Mouse (Mus musculus): ENCODE data around the gene Nkd1.

Gene Nkd1

DNA sequence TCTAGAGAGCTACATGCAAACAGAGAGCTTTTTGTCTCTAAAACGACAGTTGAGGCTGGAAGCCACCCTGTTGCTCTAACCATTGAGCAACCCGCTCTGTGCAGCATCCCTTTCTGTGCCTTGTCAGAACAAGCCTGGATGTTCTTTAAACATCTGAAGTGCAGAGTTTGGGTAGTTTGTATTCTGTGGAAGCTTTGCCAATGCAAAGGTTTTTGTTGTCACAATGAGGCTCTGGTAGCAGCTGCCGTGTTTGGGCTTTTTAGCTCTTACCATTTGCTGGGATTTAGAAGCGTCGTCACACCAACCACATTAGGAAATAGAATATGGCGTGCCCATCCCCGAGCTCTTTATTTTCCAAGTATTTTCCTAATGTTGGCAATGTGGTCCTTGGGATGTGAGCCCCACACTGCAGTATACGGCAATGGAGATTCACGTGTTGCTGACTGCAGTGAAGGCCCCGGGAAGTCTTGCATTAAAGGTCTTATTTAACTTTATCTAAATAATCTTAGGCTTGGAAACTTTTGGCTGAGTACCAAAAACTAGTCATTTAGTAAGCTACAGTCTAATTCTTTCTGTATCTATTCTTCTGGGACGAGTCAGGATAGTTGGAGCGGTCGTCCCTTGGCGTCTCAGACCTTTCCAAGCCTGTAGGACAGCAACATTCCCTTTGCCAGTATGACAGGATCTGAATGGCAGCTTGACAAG, 51.9 kb downstream of the Nkd1 start:
- no peak for DNase-seq (ENCODE audit: low read depth in 2 of 2, low spot score in 2 of 2)

DNA sequence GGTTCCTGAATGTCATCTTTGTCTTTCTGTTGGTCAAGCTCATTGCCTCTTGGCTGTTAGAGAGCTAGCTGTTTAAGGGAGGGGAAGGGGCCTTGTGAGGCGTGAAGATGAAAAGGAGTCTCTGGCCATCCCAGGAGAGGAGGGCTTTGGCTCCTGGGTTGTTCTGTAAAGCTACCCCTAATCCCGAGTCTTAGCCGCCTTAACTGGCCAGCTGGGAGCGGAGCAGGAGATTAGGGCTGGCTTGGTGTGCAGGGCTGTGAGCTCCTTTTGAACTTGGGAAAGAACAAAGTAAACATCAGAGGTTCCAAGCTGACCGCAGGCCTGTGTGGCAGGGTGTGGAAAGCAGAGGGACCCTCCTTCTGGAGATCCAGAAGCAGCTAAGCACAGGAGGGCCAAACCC, 53.8 kb downstream of the Nkd1 start:
- no peak for DNase-seq (ENCODE audit: low read depth in 2 of 2, low spot score in 2 of 2)

DNA sequence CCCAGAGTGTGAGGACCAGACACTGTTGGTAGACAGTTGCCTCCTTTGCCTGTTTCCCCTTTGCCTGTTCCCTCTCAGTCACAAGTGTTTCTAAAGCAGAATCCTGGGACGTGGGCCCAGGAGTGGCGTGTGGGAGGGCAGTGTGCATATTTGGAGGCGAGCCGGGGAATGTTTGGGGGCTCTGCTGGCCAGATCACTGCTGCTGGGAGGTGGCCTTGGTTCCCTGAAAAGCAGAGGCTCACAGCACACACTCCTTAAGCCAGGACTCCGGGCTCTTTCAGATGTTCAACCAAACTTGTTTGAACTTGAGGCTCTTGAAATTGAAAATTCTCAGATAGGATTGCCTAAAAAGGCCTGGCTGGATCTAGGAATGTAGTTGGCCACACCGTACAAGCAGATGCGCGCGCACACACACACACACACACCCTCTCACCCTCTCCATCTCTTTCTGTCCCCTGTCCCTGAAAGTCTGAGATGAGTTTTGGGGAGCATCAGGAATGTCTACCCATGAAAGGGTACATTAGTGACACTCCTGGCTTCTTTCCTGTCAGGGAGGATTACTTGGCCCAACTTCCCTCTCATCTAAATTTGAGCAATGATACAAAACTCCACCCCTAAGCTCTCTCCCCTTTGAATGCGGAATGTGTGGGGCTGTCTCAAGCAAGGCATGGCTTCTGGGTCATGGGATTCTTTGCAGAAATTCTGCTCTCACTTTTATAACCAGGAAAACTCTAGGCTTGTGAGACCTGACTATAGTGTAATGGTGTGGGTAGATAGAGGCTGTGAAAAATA, 55.4 kb downstream of the Nkd1 start:
- DNase-seq (ENCODE audit: low read depth in 2 of 2, low spot score in 2 of 2): no peak

DNA sequence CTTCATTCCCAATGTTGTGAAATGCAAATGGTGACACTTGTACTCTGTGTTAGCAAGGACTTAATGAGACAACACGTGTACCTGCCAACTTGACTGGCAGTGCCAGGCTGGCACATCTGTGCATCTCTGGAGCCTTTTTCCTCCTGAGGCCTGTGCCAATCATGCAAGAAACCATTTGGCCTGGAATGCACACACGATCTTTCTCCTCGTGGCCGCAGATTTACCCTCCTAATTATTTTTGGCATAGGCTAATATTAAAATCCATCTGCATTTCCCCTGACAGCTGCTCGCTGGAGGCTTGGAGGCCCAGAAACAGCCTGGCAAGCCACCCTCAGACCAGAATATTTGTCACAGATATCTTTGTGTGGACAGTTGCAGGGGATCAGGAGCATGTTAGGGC, 56.5 kb downstream of the Nkd1 start:
- DNase-seq (ENCODE audit: low read depth in 2 of 2, low spot score in 2 of 2): no peak

DNA sequence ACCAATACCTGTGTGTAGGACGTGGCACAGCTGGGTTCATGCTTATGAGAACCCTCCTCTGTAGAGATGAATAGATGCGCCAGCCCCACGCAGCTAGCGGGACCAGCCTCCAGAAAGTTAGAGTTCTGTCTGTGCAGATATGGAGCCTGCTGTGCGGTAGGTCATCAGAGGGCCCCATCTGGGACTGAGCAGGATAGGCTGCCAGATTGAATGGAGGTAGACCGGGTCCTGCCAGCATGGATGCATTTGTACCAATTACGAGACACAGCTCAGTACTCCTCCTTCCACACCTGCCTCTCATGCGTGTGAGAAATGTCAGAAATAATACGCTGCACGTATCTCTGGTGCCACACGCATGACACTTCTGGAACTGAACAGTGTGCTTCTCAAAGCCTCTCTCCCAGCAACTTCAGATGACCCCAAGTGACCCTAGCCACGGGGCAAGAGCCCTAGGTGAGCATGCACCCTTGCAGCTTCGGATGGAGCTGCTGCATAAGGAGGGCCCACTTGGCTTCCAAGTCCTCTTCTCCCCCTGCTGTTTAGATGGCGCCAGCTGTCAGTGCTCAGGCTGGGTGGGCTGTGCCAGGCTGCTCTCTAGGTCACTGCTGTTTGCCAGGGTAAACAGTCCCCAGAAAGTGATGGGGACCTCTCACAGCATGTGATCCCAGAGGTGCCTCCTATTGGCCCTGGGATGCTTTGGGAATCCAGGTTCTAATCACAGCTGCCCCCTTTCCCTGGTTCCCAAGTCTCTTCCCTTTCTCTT, 57.4 kb downstream of the Nkd1 start:
- no peak for DNase-seq (ENCODE audit: low read depth in 2 of 2, low spot score in 2 of 2)

DNA sequence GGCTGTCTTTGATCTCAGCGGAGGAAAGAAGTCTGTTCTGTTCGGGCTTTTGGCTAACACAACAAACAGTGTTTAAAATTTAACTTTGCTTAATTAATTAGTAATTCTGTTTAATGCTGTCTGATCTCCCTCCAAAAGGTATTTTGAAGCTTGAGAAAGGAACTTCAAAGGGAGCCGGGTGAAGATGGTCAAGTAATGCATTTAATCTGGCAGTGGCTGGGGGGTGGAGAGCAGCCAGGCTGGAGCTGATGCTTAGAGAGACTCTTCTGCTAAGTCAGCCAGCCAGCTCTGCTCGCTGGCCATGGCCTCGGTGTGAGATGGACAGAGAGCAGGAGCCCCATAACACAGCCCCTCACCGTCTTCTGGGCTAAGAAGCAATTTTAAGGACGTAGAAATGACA, 58.1 kb downstream of the Nkd1 start:
- no peak for DNase-seq (ENCODE audit: low read depth in 2 of 2, low spot score in 2 of 2)

DNA sequence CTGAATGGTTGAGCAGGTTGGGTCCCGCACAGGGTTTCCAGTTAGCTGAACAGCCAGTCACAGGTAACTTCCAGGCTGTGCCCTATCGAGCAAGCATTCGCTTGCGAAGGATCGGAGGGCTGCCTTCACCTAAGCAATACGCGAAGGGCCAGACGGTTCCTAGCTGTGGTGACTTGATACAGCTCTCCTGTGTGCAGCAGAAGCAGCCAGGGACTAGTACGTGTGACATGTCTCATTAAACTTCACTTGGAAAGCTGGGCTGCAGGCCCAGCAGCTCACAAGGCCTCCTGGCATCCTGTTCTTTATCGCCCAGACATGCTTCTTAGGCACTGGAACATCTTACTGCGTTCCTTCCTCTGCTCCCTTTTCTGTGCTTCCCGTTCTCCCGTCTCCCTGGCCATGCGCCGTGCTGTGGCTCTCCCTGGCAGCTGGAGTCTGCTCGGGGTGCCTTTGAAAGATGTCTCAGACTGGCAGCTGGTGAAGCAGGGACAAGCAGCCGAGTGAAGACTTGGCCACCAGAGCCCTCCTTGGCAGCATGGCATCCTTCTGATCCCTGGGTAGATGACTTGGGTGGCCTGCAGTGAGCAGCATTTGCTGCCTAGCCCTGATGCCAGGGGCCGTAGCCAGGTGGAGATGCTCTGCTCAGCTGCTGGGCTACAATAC, 58.6 kb downstream of the Nkd1 start:
- DNase-seq (ENCODE audit: low read depth in 2 of 2, low spot score in 2 of 2): no peak

DNA sequence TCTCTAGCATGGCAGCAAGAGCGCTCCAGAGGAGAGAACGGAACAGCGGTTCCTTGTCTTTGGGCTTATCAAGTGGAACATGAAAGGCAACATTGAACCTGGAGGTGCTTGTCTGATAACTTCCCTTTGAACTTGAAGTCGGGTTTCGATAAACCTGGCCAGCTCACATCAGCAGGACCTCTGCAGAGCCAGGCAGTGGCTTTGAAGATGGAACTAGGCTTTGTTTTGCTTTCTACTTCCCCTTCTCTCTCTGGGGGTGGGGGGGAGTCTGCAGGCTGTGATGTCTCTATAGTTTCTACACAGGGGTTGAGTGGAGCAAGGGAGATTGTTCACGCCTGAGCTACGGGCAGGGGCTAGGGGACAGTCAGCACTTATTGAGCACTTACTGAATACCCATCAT, 59.6 kb downstream of the Nkd1 start:
- DNase-seq (ENCODE audit: low read depth in 2 of 2, low spot score in 2 of 2): no peak

DNA sequence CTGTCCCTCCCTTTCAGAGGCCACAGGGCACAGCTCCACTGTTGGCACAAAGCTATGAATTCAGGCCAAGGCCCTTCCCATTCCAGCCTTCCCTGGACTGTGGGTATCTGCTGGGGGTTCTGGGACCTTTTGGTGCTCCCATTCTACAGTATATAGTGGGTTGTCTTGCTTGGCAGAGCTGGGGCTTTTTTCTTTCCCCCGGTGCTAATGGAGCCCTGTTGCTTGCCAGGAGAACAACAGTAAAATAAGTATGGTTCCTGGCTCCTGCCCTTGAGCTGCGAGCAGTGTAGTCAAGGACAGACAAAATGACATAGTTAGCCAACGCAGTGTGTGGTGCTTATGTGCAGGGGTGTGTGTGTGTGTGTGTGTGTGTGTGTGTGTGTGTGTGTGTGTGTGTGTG, 62.7 kb downstream of the Nkd1 start:
- DNase-seq (ENCODE audit: low read depth in 2 of 2, low spot score in 2 of 2): no peak

DNA sequence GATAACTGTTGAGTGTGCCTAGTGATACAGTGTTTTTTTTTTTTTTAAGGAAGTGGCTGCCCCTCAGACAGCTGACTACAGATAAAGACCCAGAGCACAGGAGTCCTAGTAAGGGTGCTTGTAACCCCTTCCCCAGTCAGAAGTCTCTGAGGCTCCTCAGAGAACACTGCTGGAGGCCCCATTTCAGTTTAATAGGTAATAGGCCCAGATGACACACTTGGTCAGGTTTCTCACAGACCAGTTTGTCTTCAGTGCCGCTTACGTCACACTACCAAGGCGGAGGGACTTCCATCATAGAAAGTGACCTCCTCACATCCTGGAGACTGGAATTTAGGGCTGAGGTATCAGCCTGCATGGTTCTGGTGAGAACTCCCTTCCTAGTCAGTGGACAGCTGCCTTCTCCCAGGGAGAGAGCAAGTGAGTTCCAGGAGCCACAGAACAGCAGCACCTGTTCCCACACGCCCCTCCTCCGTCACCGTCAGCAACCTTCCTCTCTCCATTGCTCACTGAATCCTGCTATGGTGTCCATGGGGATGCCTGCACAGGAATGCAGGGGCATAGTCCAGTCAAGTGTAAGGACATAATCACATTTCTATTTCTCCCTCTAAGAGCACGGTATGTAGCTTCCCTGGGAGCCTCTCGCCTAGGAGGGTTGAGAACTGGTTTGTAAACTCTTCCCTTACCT, 67.2 kb downstream of the Nkd1 start:
- DNase-seq (ENCODE audit: low read depth in 2 of 2, low spot score in 2 of 2): no peak

DNA sequence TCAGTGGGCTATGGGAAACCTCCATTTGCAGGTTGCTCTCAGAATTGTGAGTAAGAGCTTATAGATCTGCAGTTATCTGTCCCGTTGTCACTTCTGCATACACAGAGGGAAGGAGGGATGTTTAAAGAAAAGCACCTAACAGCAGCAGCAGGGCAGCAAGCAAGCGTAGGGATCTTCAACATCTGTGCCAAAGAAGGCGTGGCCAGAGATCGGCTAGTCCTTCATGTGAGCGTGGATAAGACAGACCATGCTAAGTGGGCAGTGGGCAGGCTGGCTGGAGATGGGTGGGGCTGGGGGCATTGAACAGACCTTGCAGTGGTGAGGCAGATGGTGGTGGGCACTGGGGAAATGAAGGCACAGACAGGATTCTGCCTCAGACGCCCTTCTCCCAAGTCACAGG, 69.1 kb downstream of the Nkd1 start:
- no peak for DNase-seq (ENCODE audit: low read depth in 2 of 2, low spot score in 2 of 2)

DNA sequence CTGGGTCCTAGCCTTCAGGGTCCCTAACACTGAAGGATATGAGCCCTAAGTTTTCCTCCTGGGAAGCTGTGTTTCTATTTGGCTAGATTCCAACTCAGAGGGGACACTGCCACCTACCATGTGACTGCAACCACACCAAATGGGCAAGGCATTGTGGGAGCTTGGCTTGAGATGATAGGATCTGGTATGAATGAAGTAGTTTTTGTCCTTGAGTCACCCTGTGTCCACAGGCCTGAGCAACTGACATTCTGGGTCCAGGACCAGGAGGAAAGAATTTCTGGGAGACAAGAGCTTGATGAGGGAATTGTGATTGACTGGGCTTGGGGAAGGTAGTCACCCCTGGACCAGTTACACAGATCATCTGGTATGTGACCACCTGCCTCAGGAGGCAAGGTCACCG, 72.8 kb downstream of the Nkd1 start:
- DNase-seq (ENCODE audit: low read depth in 2 of 2, low spot score in 2 of 2): no peak

DNA sequence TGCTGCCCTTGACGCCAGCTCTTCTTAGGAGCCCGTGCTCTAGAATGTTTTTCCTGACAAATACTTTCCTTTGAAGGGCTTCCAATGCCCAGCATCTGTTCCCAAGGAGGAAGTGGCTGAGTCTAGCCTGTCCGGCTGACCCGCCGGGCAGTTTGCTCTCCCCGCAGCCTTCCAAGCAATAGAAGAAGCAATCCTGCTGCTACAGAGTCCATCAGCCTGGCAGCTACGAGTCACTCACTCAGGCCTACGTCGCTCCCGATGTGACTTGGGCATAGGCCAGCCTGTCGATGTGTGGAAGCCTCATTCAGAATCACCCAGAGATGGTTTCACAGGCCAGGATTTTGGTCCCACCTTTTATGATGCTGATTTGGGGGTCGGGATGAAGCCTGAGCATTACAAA, 74.9 kb downstream of the Nkd1 start:
- DNase-seq (ENCODE audit: low read depth in 2 of 2, low spot score in 2 of 2): no peak

DNA sequence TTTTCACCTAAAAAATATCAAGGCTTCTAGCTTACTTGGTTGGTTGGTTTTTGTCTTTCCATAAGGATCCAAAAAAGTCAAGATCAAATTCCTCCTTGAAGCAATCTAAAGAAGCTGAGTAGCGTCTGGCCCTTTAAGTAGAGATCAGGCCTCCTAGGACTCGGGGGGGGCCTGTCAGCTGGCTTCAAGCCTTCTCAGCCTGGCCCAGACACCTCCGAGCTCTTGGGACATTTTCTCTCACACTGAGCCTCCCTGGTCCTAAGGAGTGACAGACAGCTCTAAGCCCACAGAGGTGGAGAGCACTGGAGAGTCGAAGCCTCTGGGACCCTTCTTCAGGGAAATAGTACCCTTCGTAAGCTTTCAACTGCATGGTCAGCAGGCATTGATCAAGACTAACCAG, 77.4 kb downstream of the Nkd1 start:
- no peak for DNase-seq (ENCODE audit: low read depth in 2 of 2, low spot score in 2 of 2)

DNA sequence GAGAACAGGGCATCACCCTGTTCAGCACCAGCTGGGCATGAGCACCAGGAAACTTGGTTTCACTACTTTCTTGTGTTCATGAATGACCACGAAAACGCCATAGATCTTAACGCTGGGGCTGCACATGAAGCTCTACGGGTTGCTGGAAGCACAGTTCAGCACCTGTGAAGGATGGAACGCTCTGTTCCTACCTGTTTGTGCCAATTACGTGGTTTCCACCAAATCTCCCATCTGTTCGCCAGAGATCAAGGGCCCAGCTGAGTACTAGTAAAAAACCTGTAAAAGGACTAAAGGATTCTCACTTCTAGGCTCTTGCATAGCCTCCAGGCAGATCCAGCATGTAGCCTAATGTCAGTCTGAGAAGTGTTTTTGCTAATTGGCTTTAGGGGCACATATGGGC, 78.3 kb downstream of the Nkd1 start:
- DNase-seq (ENCODE audit: low read depth in 2 of 2, low spot score in 2 of 2): no peak

DNA sequence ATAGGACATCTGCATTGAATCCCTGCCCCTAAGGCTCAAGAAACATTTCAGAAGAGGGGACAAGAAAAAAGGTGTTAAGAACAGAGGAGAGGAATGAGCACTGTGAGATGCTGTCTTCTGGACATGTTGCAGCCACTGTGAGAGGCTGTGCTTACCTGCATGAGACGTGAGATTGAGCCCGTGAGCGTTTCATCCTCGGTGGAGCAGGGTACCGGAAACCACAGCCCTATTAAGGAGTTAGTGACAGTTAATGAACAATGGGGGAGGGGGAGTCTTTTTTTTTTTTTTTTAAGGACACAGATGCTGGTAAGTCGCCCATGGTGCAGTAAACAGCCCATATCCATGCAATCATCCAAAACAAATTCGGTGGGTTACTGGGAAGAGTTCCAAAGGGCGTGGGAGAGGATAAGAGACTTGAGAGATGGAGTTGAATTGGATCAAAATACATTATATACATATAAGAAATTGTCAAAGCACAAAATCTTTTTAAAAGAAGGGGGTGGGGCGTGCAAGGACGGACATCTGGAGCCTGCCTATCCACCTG, 82.4 kb downstream of the Nkd1 start:
- no peak for DNase-seq (ENCODE audit: low read depth in 2 of 2, low spot score in 2 of 2)

DNA sequence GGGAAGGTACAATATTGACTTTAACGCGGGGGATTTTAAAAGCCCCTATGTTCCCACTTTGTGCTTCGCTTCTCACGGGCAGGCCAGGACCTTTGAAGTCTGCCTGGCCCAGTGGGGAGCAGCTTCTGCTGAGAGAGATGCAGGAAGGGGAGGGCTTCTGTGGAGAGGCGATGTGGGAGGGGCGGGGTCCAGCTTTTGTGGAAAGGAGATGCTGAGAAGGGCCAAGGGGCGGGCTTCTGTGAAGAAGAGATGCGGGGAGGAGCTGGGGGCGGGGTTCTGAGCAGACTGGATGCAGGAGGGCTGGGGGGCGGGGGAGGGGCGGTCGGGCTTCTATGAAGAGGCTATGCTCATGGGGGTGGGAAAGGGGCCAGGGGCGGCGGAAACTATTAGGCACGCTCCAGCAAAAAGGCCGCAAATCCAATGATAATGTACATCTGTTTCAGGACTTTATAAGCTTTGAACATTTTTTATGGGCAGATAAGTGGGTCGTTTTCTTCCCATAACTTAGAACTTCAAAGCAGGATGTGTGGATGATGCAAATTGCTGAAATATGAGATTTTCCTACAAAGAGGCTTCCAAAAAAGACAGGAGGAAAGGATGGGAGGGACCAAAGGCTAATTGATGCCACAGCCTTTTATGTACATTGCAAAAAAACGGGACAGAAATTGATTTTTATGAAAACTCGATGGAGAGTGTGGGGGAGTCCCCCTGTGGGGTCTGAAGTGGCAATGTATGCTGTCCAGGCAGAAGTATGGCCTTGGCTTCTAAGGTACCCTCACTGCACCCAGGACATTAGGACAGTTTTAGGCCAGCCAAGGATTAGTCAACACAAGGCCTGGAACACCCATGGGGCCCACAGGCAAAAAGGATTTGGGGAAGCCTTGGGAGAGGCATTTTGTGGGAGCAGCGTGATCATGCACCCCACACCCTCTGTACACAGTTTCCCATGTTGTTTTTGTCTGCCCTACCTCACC, 83.2 kb downstream of the Nkd1 start:
- no peak for DNase-seq (ENCODE audit: low read depth in 2 of 2, low spot score in 2 of 2)

DNA sequence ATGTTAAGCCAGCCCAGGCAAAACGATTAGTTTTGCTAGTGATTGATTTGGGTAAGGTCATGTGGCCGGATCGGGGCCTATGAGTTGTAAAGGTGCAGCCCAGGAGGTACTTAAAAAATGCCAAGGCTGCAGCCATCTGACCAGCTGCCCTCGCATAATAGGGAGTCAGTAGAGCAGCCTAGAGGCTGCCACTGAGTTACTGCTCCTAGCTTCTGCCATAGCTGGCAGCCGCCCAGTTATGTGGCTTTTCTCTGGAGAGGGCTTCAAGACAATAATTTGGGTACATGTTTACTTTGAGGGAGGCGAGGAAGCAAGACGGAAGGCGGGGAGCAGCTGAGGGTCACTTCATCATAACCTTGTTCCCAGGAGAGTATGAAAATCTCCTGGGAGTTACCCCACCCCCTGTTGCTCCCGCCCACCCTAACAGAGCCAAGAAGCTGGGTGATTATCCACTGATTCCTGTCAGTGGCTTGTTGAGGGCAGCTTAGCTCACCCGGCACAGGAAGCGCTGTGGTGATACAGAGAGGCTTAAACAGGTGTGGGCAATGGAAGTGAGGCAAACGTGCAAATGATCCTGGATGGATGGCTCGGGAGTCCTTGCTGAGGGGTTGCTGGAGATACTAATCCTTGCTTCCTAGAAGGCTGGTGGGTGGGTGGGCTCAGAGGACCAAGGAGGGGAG, 84.3 kb downstream of the Nkd1 start:
- DNase-seq (ENCODE audit: low read depth in 2 of 2, low spot score in 2 of 2): no peak

DNA sequence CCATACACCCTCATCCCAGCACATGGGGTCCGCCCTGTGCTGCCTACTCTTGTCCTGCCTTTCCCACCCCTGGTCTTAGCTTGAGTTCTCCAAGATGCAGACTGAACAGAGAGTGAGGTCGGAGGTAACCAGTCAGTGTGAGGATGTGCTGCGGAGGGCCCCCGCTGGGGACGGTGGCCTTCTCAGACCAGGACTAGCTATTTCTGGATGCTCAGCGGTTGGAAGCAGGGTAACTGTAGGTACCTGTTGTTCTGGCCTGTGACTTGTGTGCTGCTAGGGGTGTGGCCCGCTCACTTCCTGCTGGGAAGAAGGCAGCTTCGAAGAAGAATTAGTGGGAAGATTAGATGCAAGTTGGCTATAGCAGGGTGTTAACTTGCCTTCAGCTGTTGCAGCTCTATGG, 87.9 kb downstream of the Nkd1 start:
- DNase-seq (ENCODE audit: low read depth in 2 of 2, low spot score in 2 of 2): no peak
